ENCODE assay signal across 13 mouse cellular contexts in genomic region chr4:67589976-67590727, GRCm38 (mm10).
A peak's percentile ranks its signal among the peaks of the same experiment; 100 is the strongest.
DNase-seq lines count a peak whose midpoint lies in the region; ATAC-seq and TF ChIP-seq lines count a peak whose summit lies in the region.
"Had no signal": no experiment of that assay in that cellular context is flagged by ENCODE, and none has a peak within 500 bp of the region (broad histone marks: within the 10 kb centered on the region; RNA-seq: fewer than 3 reads in every experiment).

No protein-coding gene starts in this region.

- H3K4me2 ChIP-seq in forebrain, embryonic 15.5 days (replicated peaks), result no peak overlapping the region
- no peak overlapping the region for H3K4me2 ChIP-seq in forebrain, embryonic 12.5 days
- no peak overlapping the region for H3K4me2 ChIP-seq in forebrain, postnatal 0 days (ENCODE audit: low read depth)
- H3K4me2 ChIP-seq: limb, embryonic 15.5 days had no signal

- WGBS in forebrain, embryonic 15.5 days, result 32% methylated on average over 7 of the region's 7 CpGs
- 52% methylated on average over 7 of the region's 7 CpGs for WGBS in forebrain, embryonic 12.5 days
- 30% methylated on average over 7 of the region's 7 CpGs for WGBS in forebrain, postnatal 0 days

- H3K27me3 ChIP-seq in forebrain, embryonic 15.5 days, result no peaks in the 10 kb centered on the region
- no peaks in the 10 kb centered on the region for H3K27me3 ChIP-seq in forebrain, embryonic 12.5 days
- H3K27me3 ChIP-seq in forebrain, postnatal 0 days (ENCODE audit: insufficient read depth, low read length), result no peaks in the 10 kb centered on the region; the same call in 1 of the 2 replicates
- H3K27me3 ChIP-seq: limb, embryonic 15.5 days had no signal

- peaks cover 7% of the 10 kb centered on the region for H3K4me1 ChIP-seq in forebrain, embryonic 15.5 days
- peaks cover 3% of the 10 kb centered on the region; the same call in 1 of the 2 replicates for H3K4me1 ChIP-seq in forebrain, embryonic 12.5 days
- H3K4me1 ChIP-seq in forebrain, postnatal 0 days (ENCODE audit: insufficient read depth), result no peaks in the 10 kb centered on the region
- H3K4me1 ChIP-seq: limb, embryonic 15.5 days had no signal

- H3K36me3 ChIP-seq in forebrain, embryonic 15.5 days, result no peaks in the 10 kb centered on the region
- no peaks in the 10 kb centered on the region for H3K36me3 ChIP-seq in forebrain, embryonic 12.5 days (replicated peaks)
- H3K36me3 ChIP-seq in forebrain, postnatal 0 days (ENCODE audit: insufficient read depth), result no peaks in the 10 kb centered on the region
- H3K36me3 ChIP-seq: limb, embryonic 15.5 days had no signal

- TF ChIP-seq CTCF in forebrain, postnatal 0 days (IDR thresholded peaks at IDR 0.05; ENCODE audit: low read depth), result no peak

- H3K27ac ChIP-seq in forebrain, embryonic 15.5 days (replicated peaks), result no peak overlapping the region
- H3K27ac ChIP-seq in forebrain, embryonic 12.5 days, result no peak overlapping the region
- H3K27ac ChIP-seq in forebrain, postnatal 0 days (ENCODE audit: low read depth, low read length), result no peak overlapping the region
- H3K27ac ChIP-seq: limb, embryonic 15.5 days had no signal

- no peak overlapping the region for H3K9ac ChIP-seq in forebrain, embryonic 15.5 days (replicated peaks)
- no peak overlapping the region for H3K9ac ChIP-seq in forebrain, embryonic 12.5 days
- no peak overlapping the region for H3K9ac ChIP-seq in forebrain, postnatal 0 days
- H3K9ac ChIP-seq: limb, embryonic 15.5 days had no signal

- no peak overlapping the region for H3K4me3 ChIP-seq in forebrain, embryonic 15.5 days
- no peak overlapping the region for H3K4me3 ChIP-seq in forebrain, embryonic 12.5 days (replicated peaks)
- H3K4me3 ChIP-seq in forebrain, postnatal 0 days (ENCODE audit: low read depth, low read length), result no peak overlapping the region
- H3K4me3 ChIP-seq: limb, embryonic 15.5 days had no signal

- peak; percentile 40 for DNase-seq in brain, embryonic 18.5 days (ENCODE audit: low read depth, low spot score)
- DNase-seq in forebrain, postnatal 0 days, result peak; percentile 80
- peak; percentile 40 to 53 for DNase-seq in layer of hippocampus, postnatal 36 days
- no peak for DNase-seq in lung, postnatal 14 days
- DNase-seq in adrenal gland, postnatal 4 days (ENCODE audit: low spot score in 2 of 2), result no peak
- DNase-seq in ovary, adult 18-20 months (ENCODE audit: low spot score), result no peak
- DNase-seq: adrenal gland, adult 8-10 months; embryo, embryonic 11 days; kidney, postnatal 4 days had no signal

- no peaks in the 10 kb centered on the region for H3K9me3 ChIP-seq in forebrain, embryonic 15.5 days
- H3K9me3 ChIP-seq in forebrain, embryonic 12.5 days, result no peaks in the 10 kb centered on the region
- H3K9me3 ChIP-seq in forebrain, postnatal 0 days (ENCODE audit: low read length), result no peaks in the 10 kb centered on the region
- H3K9me3 ChIP-seq: limb, embryonic 15.5 days had no signal

- ATAC-seq in forebrain, embryonic 15.5 days (replicated peaks), result peak; percentile 96
- no peak for ATAC-seq in forebrain, embryonic 12.5 days (ENCODE audit: low FRiP score)
- ATAC-seq in forebrain, postnatal 0 days, result peak; percentile 94
- ATAC-seq: inflammation-experienced regulatory T-cells, adult 6 months had no signal

Comparison
In these comparisons a context has a peak if more than half of its experiments do, and no peak if none do; other contexts are left out.
1. DNase-seq: peak in brain, embryonic 18.5 days (single experiment), forebrain, postnatal 0 days (single experiment) and layer of hippocampus, postnatal 36 days (2 of 2); none in lung, postnatal 14 days (single experiment), adrenal gland, postnatal 4 days (0 of 2) and ovary, adult 18-20 months (single experiment).